Mouse (Mus musculus): ENCODE results near the gene Elovl3.

- no peak for TF ChIP-seq CTCF (IDR thresholded peaks at IDR 0.05; ENCODE audit: control insufficient read depth, insufficient read depth, insufficient read length)
- TF ChIP-seq MAX (IDR thresholded peaks at IDR 0.05) = no peak
- no peak for TF ChIP-seq CEBPB (IDR thresholded peaks at IDR 0.05; ENCODE audit: low read depth)
These were observed 43.8 kb upstream of the Elovl3 start for GRCm38 (mm10) chr19:46087871-46088270.

All from C2C12 (cell line).